Mouse (Mus musculus) E14TG2a.4 (cell line): ENCODE measurements at regions not wholly inside any gene's neighbourhood (a gene's known extent, or its start where the extent isn't known, plus 50 kb on each side); places are given as distances from the start of the nearest gene placed in this dataset.
A peak's percentile ranks its signal among the peaks of the same experiment; 100 is the strongest.

ENCODE experiments used
- CTCF ChIP-seq: conservative IDR thresholded peaks from 2 replicates; pipeline ENCODE4 v1.5.1; 2014; ENCODE audit warnings: low read length
- NANOG ChIP-seq: IDR thresholded peaks from 2 replicates; pipeline ENCODE4 v1.6.1; 2014; ENCODE audit warnings: borderline replicate concordance, low read length, mixed read lengths

GRCm38 (mm10) chrX:6261469-6261868 lies 59.1 kb downstream of the Bmp15 start:
- TF ChIP-seq CTCF (peak; percentile 55), NANOG (no peak)
